Mouse (Mus musculus) thymus, adult 2 months (tissue): Measurements from ENCODE around the gene Flt3. TPM values are rescaled to one million over a fixed set of nuclear protein-coding genes. Genes with fewer than 3 reads are reported as not detected.
A peak's percentile ranks its signal among the peaks of the same experiment; 100 is the strongest.

Experiments used
- DNase-seq: peaks from one replicate; pipeline ENCODE4 v3.0.0; 2021
- H3K27ac ChIP-seq: fragments of 200-500 bp; 2 replicates; pipeline ENCODE4 v1.5.1; 2012; ENCODE audit warnings: low read length, control low read depth; ENCODE audit not compliant: control insufficient read depth, insufficient read depth
- H3K27me3 ChIP-seq: fragments of 200-500 bp; 2 replicates; pipeline ENCODE4 v1.6.1; 2012; ENCODE audit warnings: mild to moderate bottlenecking, low read length, moderate library complexity, mixed read lengths; ENCODE audit not compliant: control insufficient read depth, insufficient read depth
- H3K36me3 ChIP-seq: fragments of 200-500 bp; 2 replicates; pipeline ENCODE4 v1.6.1; 2012; ENCODE audit warnings: mild to moderate bottlenecking, low read length, moderate library complexity; ENCODE audit not compliant: control insufficient read depth, insufficient read depth
- H3K4me1 ChIP-seq: fragments of 200-500 bp; replicated peaks from 2 replicates; pipeline ENCODE4 v1.6.1; 2012; ENCODE audit warnings: low read length; ENCODE audit not compliant: control insufficient read depth, insufficient read depth
- H3K4me3 ChIP-seq: fragments of 200-500 bp; 2 replicates; pipeline ENCODE4 v1.5.1; 2012; ENCODE audit warnings: mild to moderate bottlenecking, low read length, control low read depth, moderate library complexity; ENCODE audit not compliant: control insufficient read depth, insufficient read depth
- CTCF ChIP-seq: fragments of 200-500 bp; IDR thresholded peaks from 2 replicates; pipeline ENCODE4 v1.5.1; 2012; ENCODE audit warnings: mild to moderate bottlenecking, control low read depth, low read length, moderate library complexity, borderline replicate concordance; ENCODE audit not compliant: control insufficient read depth, poor library complexity, insufficient read depth; ENCODE audit errors: extremely low read depth
- POLR2A ChIP-seq: fragments of 200-500 bp; IDR thresholded peaks from 2 replicates; pipeline ENCODE4 v1.6.1; 2012; ENCODE audit warnings: mild to moderate bottlenecking, low read length, control low read depth, moderate library complexity; ENCODE audit not compliant: control insufficient read depth, poor library complexity, insufficient read depth; ENCODE audit errors: extremely low read depth
- WGBS: fragments of 180-500 bp; shearing (Covaris S2); methylation state at CpG from one replicate; pipeline ENCODE4 v1.1.7; 2018; 5-methylcytosine and 5-hydroxymethylcytosine counted together
- polyA plus RNA-seq: library from polyadenylated mRNA; depleted of rRNA; stranded (reverse); fragments of >200 nt; gene quantifications from 2 replicates; pipeline ENCODE4 v1.2.3, GENCODE M21; 2012

Flt3 gene
- polyA plus RNA-seq, 1 experiment, result 5.8 TPM

DNA sequence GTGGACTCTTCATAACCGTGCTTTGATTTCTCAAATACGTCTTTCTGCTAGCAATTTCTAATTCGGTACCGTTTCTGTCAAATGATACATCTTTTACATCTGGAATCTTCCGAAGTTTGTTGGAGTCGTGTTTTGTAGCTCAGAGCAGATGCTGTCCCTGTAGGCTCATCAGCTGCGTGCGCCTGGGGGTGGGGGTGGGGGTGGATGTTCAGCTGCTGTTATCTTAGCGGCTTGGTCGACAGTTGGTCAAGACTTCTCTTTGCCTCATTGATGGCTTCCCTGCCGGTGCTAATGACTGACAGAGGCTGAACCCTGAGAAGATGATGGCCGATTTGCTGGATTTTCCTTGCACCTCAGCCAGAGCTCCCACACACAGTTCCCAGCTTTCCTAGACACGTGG, 13.4 kb downstream of the Flt3 start:
- no peaks in the 10 kb centered on the region; the same call in 1 of the 2 replicates for H3K4me1 ChIP-seq
- no peak overlapping the region for H3K27ac ChIP-seq
- H3K27me3 ChIP-seq, result no peaks in the 10 kb centered on the region
- TF ChIP-seq POLR2A (no peak), CTCF (no peak)
- DNase-seq, result no peak
- no peak overlapping the region for H3K4me3 ChIP-seq
- no peaks in the 10 kb centered on the region for H3K36me3 ChIP-seq
- WGBS, result 94% methylated on average over 13 of the region's 13 CpGs

DNA sequence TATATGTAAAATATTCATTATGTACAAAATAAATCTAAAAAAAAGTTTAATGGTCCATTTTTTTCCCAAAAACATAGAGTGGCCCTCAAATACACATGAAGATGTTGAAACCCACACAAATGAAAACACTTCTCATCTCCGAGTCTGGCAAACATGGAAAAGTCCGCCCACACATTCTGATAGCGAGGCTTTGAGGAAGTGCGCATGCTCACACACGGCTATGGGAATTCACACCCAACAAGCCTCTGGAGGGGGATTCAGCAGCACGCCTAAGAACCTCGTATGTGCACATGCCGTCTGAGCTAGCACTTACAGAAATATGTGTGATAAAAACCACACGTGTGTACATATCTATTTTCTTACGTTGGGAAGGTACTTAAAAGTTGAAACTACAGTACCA, 18.9 kb downstream of the Flt3 start:
- DNase-seq, result no peak
- no peak overlapping the region for H3K27ac ChIP-seq
- 96% methylated on average over 10 of the region's 10 CpGs for WGBS

GRCm38 (mm10) chr5:147379481-147379880, 20.8 kb downstream of the Flt3 start:
- Histone ChIP-seq H3K36me3 (no peaks in the 10 kb centered on the region), H3K4me3 (no peak overlapping the region), H3K27me3 (no peaks in the 10 kb centered on the region), H3K4me1 (no peaks in the 10 kb centered on the region), H3K27ac (no peak overlapping the region)
- WGBS, result 94% methylated on average over 3 of the region's 3 CpGs
- TF ChIP-seq CTCF (no peak), POLR2A (no peak)
- no peak for DNase-seq

More for the DNA sequence above, 18.9 kb downstream of the Flt3 start:
- Histone ChIP-seq H3K4me3 (no peak overlapping the region), H3K27me3 (no peaks in the 10 kb centered on the region), H3K4me1 (no peaks in the 10 kb centered on the region), H3K36me3 (no peaks in the 10 kb centered on the region)
- TF ChIP-seq POLR2A (no peak), CTCF (no peak)

GRCm38 (mm10) chr5:147370276-147370675, 30.0 kb downstream of the Flt3 start:
- no peak for DNase-seq
- Histone ChIP-seq H3K4me3 (no peak overlapping the region), H3K27me3 (no peaks in the 10 kb centered on the region), H3K4me1 (peaks cover 15% of the 10 kb centered on the region), H3K36me3 (no peaks in the 10 kb centered on the region), H3K27ac (no peak overlapping the region)
- WGBS, result 95% methylated on average over 8 of the region's 8 CpGs
- TF ChIP-seq CTCF (no peak), POLR2A (no peak)

DNA sequence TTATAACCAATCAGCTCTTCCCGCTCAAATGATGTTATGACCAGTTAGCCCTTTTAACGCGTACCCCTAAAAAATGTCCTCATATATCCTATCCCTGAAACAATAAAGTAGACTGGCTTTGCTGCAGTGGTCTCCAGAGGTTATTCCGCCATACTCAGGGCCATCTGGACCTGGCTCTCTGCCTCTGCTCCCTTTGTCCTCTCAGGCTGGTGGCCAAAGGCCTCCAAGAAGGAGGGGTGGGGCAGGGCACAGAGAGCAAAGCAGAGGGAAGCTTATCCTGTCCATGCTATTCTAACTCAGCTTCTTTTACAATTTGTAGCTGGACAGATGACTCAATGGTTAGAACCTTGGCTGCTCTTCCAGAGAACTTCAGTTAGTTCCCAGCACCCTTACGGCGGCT, 32.1 kb downstream of the Flt3 start:
- no peaks in the 10 kb centered on the region for H3K27me3 ChIP-seq
- H3K27ac ChIP-seq, result no peak overlapping the region
- TF ChIP-seq CTCF (no peak), POLR2A (no peak)
- no peak for DNase-seq
- H3K36me3 ChIP-seq, result no peaks in the 10 kb centered on the region
- H3K4me3 ChIP-seq, result no peak overlapping the region
- peaks cover 29% of the 10 kb centered on the region for H3K4me1 ChIP-seq
- 98% methylated on average over 6 of the region's 6 CpGs for WGBS

DNA sequence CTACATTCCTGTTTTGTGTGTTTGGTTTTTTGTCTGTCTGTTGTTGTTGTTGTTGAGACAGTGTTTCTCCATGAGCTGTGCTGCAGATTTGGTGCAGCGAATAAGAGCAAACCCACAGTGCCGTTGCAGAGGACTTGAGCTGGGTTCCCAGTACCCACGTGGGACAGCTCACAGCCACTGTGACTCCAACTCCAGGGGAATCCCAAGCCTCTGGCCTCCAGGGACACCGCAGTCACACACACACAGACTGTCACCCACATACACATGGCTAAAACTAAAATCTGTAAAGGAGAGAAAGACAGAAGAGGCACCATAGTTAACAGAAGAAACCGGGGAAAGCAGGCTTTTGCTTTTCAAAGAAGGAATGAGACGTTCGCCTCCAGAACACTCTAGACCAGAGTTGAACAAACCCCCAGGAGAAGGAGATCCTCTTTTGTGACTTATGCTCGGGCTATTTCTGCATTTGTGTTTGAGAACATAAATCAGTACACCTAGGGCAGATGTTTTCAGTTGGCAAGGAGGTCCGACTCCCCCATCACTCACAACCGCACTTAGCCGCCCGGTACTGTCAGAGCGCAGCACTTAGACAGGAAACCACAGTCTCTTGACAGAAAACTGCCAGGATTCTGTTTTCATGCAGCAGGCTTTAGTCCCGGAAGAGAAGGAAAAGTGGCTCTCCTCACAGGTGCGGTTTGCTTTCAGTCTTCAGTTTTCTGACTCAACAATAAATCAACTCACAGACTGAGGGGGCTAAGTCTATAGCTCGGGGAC, 34.1 kb downstream of the Flt3 start:
- H3K27ac ChIP-seq, result peak overlapping the region; percentile 81
- DNase-seq, result peak; percentile 75
- H3K4me1 ChIP-seq, result peaks cover 33% of the 10 kb centered on the region
- no peak overlapping the region for H3K4me3 ChIP-seq
- H3K36me3 ChIP-seq, result no peaks in the 10 kb centered on the region
- WGBS, result 3% methylated on average over 16 of the region's 16 CpGs
- H3K27me3 ChIP-seq, result no peaks in the 10 kb centered on the region
- TF ChIP-seq CTCF, result no peak
- no peak for TF ChIP-seq POLR2A
